Mouse (Mus musculus): Measurements from ENCODE around the gene Neb. TPM values are rescaled to one million over a fixed set of nuclear protein-coding genes. Genes with fewer than 3 reads are reported as not detected.

The Neb gene
- polyA plus RNA-seq, 1 experiment = 0.74 TPM

- no peak for TF ChIP-seq POLR2A (IDR thresholded peaks at IDR 0.05; ENCODE audit: control insufficient read depth, low read depth, low read length)
- TF ChIP-seq CTCF (IDR thresholded peaks at IDR 0.05; ENCODE audit: control insufficient read depth, insufficient read depth, insufficient replicate concordance, low read depth, low read length) = no peak
- Histone ChIP-seq H3K36me3 (ENCODE audit: control insufficient read depth, insufficient read depth, low read length) (no peaks in the 10 kb centered on the region), H3K27ac (ENCODE audit: control insufficient read depth, insufficient read depth, low read depth, low read length) (no peak overlapping the region), H3K4me3 (ENCODE audit: control insufficient read depth, low read depth, low read length) (no peak overlapping the region), H3K27me3 (ENCODE audit: control insufficient read depth, insufficient read depth, low read length) (no peaks in the 10 kb centered on the region), H3K4me1 (ENCODE audit: control insufficient read depth, insufficient read depth, low read length) (no peaks in the 10 kb centered on the region)
Measured at GRCm38 (mm10) chr2:52359722-52360121, 18.6 kb downstream of the Neb start.

- Histone ChIP-seq H3K4me3 (ENCODE audit: control insufficient read depth, low read depth, low read length) (no peak overlapping the region), H3K4me1 (ENCODE audit: control insufficient read depth, insufficient read depth, low read length) (no peaks in the 10 kb centered on the region), H3K27ac (ENCODE audit: control insufficient read depth, insufficient read depth, low read depth, low read length) (no peak overlapping the region), H3K36me3 (ENCODE audit: control insufficient read depth, insufficient read depth, low read length) (no peaks in the 10 kb centered on the region), H3K27me3 (ENCODE audit: control insufficient read depth, insufficient read depth, low read length) (no peaks in the 10 kb centered on the region)
- TF ChIP-seq CTCF (IDR thresholded peaks at IDR 0.05; ENCODE audit: control insufficient read depth, insufficient read depth, insufficient replicate concordance, low read depth, low read length) (no peak), POLR2A (IDR thresholded peaks at IDR 0.05; ENCODE audit: control insufficient read depth, low read depth, low read length) (no peak)
Measured at GRCm38 (mm10) chr2:52358156-52358555, 20.1 kb downstream of the Neb start.

- H3K27me3 ChIP-seq (ENCODE audit: control insufficient read depth, insufficient read depth, low read length) = no peaks in the 10 kb centered on the region
- TF ChIP-seq CTCF (IDR thresholded peaks at IDR 0.05; ENCODE audit: control insufficient read depth, insufficient read depth, insufficient replicate concordance, low read depth, low read length) (no peak), POLR2A (IDR thresholded peaks at IDR 0.05; ENCODE audit: control insufficient read depth, low read depth, low read length) (no peak)
- H3K36me3 ChIP-seq (ENCODE audit: control insufficient read depth, insufficient read depth, low read length) = no peaks in the 10 kb centered on the region
- H3K27ac ChIP-seq (ENCODE audit: control insufficient read depth, insufficient read depth, low read depth, low read length) = no peak overlapping the region
- no peaks in the 10 kb centered on the region for H3K4me1 ChIP-seq (ENCODE audit: control insufficient read depth, insufficient read depth, low read length)
- no peak overlapping the region for H3K4me3 ChIP-seq (ENCODE audit: control insufficient read depth, low read depth, low read length)
Measured at GRCm38 (mm10) chr2:52351029-52351428, 27.2 kb downstream of the Neb start.

GRCm38 (mm10) chr2:52340990-52341389 lies 37.3 kb downstream of the Neb start:
- Histone ChIP-seq H3K36me3 (ENCODE audit: control insufficient read depth, insufficient read depth, low read length) (no peaks in the 10 kb centered on the region), H3K4me3 (ENCODE audit: control insufficient read depth, low read depth, low read length) (no peak overlapping the region), H3K27ac (ENCODE audit: control insufficient read depth, insufficient read depth, low read depth, low read length) (no peak overlapping the region), H3K27me3 (ENCODE audit: control insufficient read depth, insufficient read depth, low read length) (no peaks in the 10 kb centered on the region), H3K4me1 (ENCODE audit: control insufficient read depth, insufficient read depth, low read length) (no peaks in the 10 kb centered on the region; the same call in 1 of the 2 replicates)
- TF ChIP-seq CTCF (IDR thresholded peaks at IDR 0.05; ENCODE audit: control insufficient read depth, insufficient read depth, insufficient replicate concordance, low read depth, low read length) (no peak), POLR2A (IDR thresholded peaks at IDR 0.05; ENCODE audit: control insufficient read depth, low read depth, low read length) (no peak)

GRCm38 (mm10) chr2:52335556-52335955 lies 42.7 kb downstream of the Neb start:
- no peaks in the 10 kb centered on the region; the same call in 1 of the 2 replicates for H3K4me1 ChIP-seq (ENCODE audit: control insufficient read depth, insufficient read depth, low read length)
- TF ChIP-seq CTCF (IDR thresholded peaks at IDR 0.05; ENCODE audit: control insufficient read depth, insufficient read depth, insufficient replicate concordance, low read depth, low read length) (no peak), POLR2A (IDR thresholded peaks at IDR 0.05; ENCODE audit: control insufficient read depth, low read depth, low read length) (no peak)
- no peak overlapping the region for H3K27ac ChIP-seq (ENCODE audit: control insufficient read depth, insufficient read depth, low read depth, low read length)
- H3K36me3 ChIP-seq (ENCODE audit: control insufficient read depth, insufficient read depth, low read length) = no peaks in the 10 kb centered on the region
- H3K4me3 ChIP-seq (ENCODE audit: control insufficient read depth, low read depth, low read length) = no peak overlapping the region
- no peaks in the 10 kb centered on the region for H3K27me3 ChIP-seq (ENCODE audit: control insufficient read depth, insufficient read depth, low read length)

- TF ChIP-seq CTCF (IDR thresholded peaks at IDR 0.05; ENCODE audit: control insufficient read depth, insufficient read depth, insufficient replicate concordance, low read depth, low read length) = no peak
- TF ChIP-seq POLR2A (IDR thresholded peaks at IDR 0.05; ENCODE audit: control insufficient read depth, low read depth, low read length) = no peak
Measured at GRCm38 (mm10) chr2:52335087-52335486, 43.2 kb downstream of the Neb start.

GRCm38 (mm10) chr2:52333535-52333934 lies 44.7 kb downstream of the Neb start:
- TF ChIP-seq POLR2A (IDR thresholded peaks at IDR 0.05; ENCODE audit: control insufficient read depth, low read depth, low read length) = no peak
- TF ChIP-seq CTCF (IDR thresholded peaks at IDR 0.05; ENCODE audit: control insufficient read depth, insufficient read depth, insufficient replicate concordance, low read depth, low read length) = no peak
- Histone ChIP-seq H3K36me3 (ENCODE audit: control insufficient read depth, insufficient read depth, low read length) (no peaks in the 10 kb centered on the region), H3K27ac (ENCODE audit: control insufficient read depth, insufficient read depth, low read depth, low read length) (no peak overlapping the region), H3K4me3 (ENCODE audit: control insufficient read depth, low read depth, low read length) (no peak overlapping the region), H3K27me3 (ENCODE audit: control insufficient read depth, insufficient read depth, low read length) (no peaks in the 10 kb centered on the region), H3K4me1 (ENCODE audit: control insufficient read depth, insufficient read depth, low read length) (no peaks in the 10 kb centered on the region; the same call in 1 of the 2 replicates)

More at GRCm38 (mm10) chr2:52335087-52335486, 43.2 kb downstream of the Neb start:
- Histone ChIP-seq H3K27ac (ENCODE audit: control insufficient read depth, insufficient read depth, low read depth, low read length) (no peak overlapping the region), H3K36me3 (ENCODE audit: control insufficient read depth, insufficient read depth, low read length) (no peaks in the 10 kb centered on the region), H3K4me1 (ENCODE audit: control insufficient read depth, insufficient read depth, low read length) (no peaks in the 10 kb centered on the region; the same call in 1 of the 2 replicates), H3K27me3 (ENCODE audit: control insufficient read depth, insufficient read depth, low read length) (no peaks in the 10 kb centered on the region), H3K4me3 (ENCODE audit: control insufficient read depth, low read depth, low read length) (no peak overlapping the region)

GRCm38 (mm10) chr2:52331761-52332160 lies 46.5 kb downstream of the Neb start:
- H3K4me1 ChIP-seq (ENCODE audit: control insufficient read depth, insufficient read depth, low read length) = no peaks in the 10 kb centered on the region; the same call in 1 of the 2 replicates
- H3K27me3 ChIP-seq (ENCODE audit: control insufficient read depth, insufficient read depth, low read length) = no peaks in the 10 kb centered on the region
- TF ChIP-seq POLR2A (IDR thresholded peaks at IDR 0.05; ENCODE audit: control insufficient read depth, low read depth, low read length) (no peak), CTCF (IDR thresholded peaks at IDR 0.05; ENCODE audit: control insufficient read depth, insufficient read depth, insufficient replicate concordance, low read depth, low read length) (no peak)
- H3K27ac ChIP-seq (ENCODE audit: control insufficient read depth, insufficient read depth, low read depth, low read length) = no peak overlapping the region
- H3K36me3 ChIP-seq (ENCODE audit: control insufficient read depth, insufficient read depth, low read length) = no peaks in the 10 kb centered on the region
- H3K4me3 ChIP-seq (ENCODE audit: control insufficient read depth, low read depth, low read length) = no peak overlapping the region

All from testis, adult 2 months (tissue).